Mouse (Mus musculus) c-Kit-positive CD71-positive TER-119-negative erythroid progenitor cells, embryonic 14.5 days (primary cell): ENCODE data around the gene Ica1l.

ENCODE experiments used
- DNase-seq: peaks from one replicate; pipeline ENCODE4 v3.0.0-alpha.2; 2013; ENCODE audit warnings: low read depth

Ica1l gene

DNA sequence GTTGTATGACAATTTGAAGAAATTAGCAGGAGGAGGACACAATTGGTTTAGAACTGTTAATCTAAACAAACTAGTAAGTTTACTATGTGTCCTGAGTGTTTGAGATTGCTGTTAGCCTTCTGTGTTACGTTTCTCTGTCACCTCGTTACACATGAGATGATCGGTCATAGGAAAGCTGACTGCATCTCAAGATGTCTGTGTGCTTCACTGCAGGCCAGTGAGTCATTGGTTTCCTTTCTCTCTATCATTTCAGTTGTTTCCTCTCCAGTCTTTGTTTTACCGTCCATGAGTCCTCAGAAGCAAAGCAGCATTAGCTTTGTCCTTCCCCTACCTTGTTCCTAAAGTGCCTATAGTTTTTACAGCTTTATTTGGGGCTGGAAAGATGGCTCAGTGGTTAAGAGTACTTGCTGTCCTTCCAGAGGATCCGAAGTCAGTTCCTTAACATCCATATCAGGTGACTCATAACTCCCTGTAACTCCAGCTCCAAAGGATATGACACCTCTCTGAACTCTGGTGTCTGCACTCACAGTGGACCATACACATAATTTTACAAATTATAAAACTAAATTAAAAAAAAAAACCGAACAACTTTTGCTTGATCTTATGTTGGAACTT lies 76.7 kb downstream of the Ica1l start:
- DNase-seq, result no peak

DNA sequence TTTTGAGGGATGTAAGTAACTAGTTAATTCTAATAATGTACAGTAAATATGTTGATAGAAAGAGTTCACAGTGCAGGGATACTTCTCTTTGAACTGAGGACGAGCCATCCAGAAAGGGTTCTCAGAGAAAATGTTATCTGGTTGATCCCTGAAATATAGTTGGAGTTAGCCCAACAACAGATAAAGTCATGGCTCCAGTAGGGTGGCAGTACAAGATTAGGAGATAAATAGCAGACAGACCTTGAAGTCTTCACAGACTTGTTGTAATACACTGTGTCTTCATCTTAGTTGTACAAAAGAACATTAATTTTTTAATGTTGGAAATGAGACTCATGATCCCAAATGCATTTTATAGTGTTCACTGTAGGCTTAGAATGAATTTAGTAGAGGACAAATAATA lies 83.0 kb downstream of the Ica1l start:
- no peak for DNase-seq

DNA sequence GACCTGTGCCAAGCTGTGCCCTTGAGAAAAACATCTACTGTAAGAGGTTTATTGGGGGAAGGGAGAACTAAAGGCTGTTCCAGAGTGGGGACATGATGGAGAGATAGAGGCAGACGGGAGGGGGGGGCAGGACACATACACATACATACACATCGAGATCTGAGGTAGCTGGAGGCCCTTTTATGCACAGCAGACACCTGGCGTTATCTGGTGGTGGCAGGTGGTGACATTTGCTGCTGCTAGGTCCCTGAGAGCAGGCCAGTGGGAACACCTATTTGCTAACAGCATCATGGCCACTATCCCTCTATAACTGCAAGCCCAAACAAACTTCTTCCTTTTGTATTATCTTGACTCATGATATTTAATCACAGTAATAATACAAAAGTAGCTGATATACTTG lies 85.8 kb downstream of the Ica1l start:
- DNase-seq, result no peak

DNA sequence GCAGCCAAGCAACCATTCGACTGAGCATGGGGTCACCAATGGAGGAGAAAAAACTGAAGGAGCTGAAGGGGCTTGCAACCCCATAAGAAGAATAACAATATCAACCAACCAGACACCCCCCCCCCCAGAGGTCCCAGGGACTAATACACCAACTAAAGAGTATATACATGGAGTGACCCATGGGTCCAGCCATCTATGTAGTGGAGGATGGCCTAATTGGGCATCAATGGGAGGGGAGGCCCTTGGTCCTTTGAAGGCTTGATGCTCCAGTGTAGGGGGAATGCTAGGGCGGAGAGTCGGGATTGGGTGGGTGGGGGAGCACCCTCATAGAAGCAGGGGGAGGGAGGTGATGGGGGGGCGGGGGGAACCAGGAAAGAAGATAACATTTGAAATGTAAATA lies 95.5 kb downstream of the Ica1l start:
- DNase-seq, result no peak

DNA sequence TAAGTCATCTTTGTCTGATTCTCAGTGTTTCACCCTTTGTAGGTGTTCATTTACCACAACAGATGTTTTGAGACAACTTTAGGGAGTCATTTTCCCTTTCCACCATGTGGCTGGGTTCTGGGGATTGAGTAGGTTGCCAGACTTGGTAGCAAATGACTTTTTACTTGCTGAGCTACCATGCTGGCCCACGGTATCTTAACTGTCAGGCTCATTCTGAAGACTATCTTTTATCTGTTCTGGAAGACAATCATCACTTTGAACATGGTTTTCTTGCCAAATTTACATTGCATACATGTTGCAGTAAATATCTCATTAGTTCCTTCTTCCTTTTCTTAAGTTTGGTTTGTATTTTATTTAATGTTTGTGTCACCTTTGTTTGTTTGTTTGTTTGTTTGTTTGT lies 97.0 kb downstream of the Ica1l start:
- DNase-seq, result no peak

DNA sequence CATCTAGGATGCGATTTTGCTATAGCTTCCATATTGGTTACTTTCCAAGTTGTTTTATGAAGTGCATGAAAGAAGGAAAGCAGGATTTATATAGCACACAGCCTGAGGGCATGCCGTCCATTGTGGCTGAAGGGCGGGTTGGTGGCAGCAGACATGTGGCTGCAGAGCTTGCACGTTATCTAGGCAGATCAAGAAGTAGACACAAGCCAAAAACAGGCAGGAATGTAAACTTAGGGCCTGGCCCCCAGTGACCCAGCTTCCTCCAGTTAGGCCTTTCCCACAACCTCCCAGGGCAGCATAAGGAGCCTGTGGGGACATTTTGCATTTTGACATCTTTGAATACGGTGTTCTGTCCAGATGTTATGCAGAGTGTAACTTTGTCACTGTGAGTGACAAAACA lies 99.2 kb downstream of the Ica1l start:
- no peak for DNase-seq

DNA sequence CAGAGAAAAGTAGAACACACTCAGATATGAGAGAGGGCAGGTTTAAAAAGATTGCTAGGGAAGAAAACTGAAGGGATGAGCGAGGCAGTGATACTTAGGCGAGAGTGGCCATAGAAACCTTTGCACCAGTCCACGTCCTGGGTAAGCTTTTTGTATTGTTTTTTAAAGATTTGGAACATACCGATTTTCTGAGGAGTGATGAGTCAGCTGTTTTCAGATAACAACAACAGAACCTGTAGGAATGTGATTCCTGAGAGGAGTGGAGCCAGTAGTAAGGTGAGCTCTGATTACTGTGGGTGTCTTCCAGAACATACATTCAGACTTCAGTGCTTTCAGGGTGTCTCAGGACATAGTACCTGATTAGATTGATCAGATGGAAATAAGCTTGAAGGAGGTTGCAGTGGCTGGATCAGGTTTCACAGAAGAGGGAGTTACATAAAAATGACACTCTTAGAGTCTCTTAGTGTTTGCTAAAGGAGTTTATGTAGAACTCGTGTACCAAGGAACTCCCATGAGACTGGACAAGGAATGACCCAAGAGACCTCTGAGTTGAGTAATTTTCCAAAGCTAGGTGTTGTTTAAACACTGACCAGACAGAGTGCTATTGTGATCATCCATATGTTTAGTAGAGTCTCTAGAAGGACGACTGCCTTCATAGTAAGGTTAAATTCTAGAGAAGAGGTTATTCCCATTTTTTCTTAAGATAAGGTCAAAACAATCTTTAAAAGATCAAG lies 100.8 kb downstream of the Ica1l start:
- DNase-seq, result no peak

DNA sequence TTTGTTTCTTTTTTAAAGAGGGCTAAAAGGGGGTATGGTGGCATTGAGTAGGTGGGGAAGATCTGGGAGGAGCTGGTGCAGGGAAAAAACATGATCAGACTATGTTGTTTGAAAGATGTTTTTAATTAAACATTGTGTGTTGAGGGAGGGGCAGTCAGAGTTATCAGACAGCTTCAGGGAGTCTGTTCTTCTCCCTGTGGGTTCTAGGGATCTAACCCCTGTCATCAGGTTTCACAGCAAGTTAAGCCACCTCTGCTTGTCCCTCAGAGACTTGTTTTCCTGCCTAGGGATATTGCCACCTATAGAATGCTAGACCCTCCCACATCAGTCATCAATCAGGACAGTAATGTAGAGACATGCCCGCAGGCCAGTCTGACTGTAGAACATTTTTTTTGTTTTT lies 101.9 kb downstream of the Ica1l start:
- DNase-seq, result no peak

DNA sequence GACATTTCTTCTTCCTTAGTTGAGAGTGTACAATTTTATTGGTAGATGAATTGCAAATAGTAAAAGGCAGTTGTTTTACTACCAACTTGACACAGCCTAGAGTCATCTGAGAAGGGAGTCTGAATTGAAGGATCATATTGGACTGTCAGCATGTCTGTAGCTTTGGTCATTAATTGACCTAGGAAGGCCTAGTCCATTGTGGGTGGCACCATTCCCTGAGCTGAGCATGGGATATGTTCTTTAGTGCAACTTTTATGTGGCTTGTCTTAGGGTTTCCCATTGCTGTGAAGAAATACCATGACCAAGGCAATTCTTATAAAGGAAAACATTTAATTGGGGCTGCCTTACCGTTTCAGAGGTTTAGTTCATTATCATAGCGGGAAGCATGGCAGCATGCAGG lies 110.0 kb downstream of the Ica1l start:
- no peak for DNase-seq
